Mouse (Mus musculus) spleen, adult 2 months (tissue): ENCODE measurements around the gene Med12l.

Experiments used
- CTCF ChIP-seq: fragments of 200-500 bp; IDR thresholded peaks from 2 replicates; pipeline ENCODE4 v1.5.1; 2011; ENCODE audit warnings: mild to moderate bottlenecking, inconsistent platforms; ENCODE audit not compliant: insufficient read depth, insufficient read length, insufficient replicate concordance; ENCODE audit errors: extremely low read depth
- POLR2A ChIP-seq: fragments of 200-500 bp; IDR thresholded peaks from 2 replicates; pipeline ENCODE4 v1.6.1; 2011; ENCODE audit warnings: low read depth, low read length, inconsistent platforms

- TF ChIP-seq POLR2A: no peak
- TF ChIP-seq CTCF: no peak
Observed at GRCm38 (mm10) chr3:59297653-59298052, 292.0 kb downstream of the Med12l start.
